Mouse (Mus musculus) thymus, adult 2 months (tissue): ENCODE measurements around the gene Gnl1. TPM values are rescaled to one million over a fixed set of nuclear protein-coding genes. Genes with fewer than 3 reads are reported as not detected.
"Not testable (repeated sequence)": the region's sequence is repeated elsewhere in the genome, so short reads cannot be mapped to it uniquely, and the experiment has no call there.

Experiments
- DNase-seq: peaks from one replicate; pipeline ENCODE4 v3.0.0; 2021
- H3K27ac ChIP-seq: fragments of 200-500 bp; 2 replicates; pipeline ENCODE4 v1.5.1; 2012; ENCODE audit warnings: low read length, control low read depth; ENCODE audit not compliant: control insufficient read depth, insufficient read depth
- H3K27me3 ChIP-seq: fragments of 200-500 bp; 2 replicates; pipeline ENCODE4 v1.6.1; 2012; ENCODE audit warnings: mild to moderate bottlenecking, low read length, moderate library complexity, mixed read lengths; ENCODE audit not compliant: control insufficient read depth, insufficient read depth
- H3K36me3 ChIP-seq: fragments of 200-500 bp; 2 replicates; pipeline ENCODE4 v1.6.1; 2012; ENCODE audit warnings: mild to moderate bottlenecking, low read length, moderate library complexity; ENCODE audit not compliant: control insufficient read depth, insufficient read depth
- H3K4me1 ChIP-seq: fragments of 200-500 bp; replicated peaks from 2 replicates; pipeline ENCODE4 v1.6.1; 2012; ENCODE audit warnings: low read length; ENCODE audit not compliant: control insufficient read depth, insufficient read depth
- H3K4me3 ChIP-seq: fragments of 200-500 bp; 2 replicates; pipeline ENCODE4 v1.5.1; 2012; ENCODE audit warnings: mild to moderate bottlenecking, low read length, control low read depth, moderate library complexity; ENCODE audit not compliant: control insufficient read depth, insufficient read depth
- POLR2A ChIP-seq: fragments of 200-500 bp; IDR thresholded peaks from 2 replicates; pipeline ENCODE4 v1.6.1; 2012; ENCODE audit warnings: mild to moderate bottlenecking, low read length, control low read depth, moderate library complexity; ENCODE audit not compliant: control insufficient read depth, poor library complexity, insufficient read depth; ENCODE audit errors: extremely low read depth
- WGBS: fragments of 180-500 bp; shearing (Covaris S2); methylation state at CpG from one replicate; pipeline ENCODE4 v1.1.7; 2018; 5-methylcytosine and 5-hydroxymethylcytosine counted together
- polyA plus RNA-seq: library from polyadenylated mRNA; depleted of rRNA; stranded (reverse); fragments of >200 nt; gene quantifications from 2 replicates; pipeline ENCODE4 v1.2.3, GENCODE M21; 2012; rRNA removed

Gene Gnl1
- polyA plus RNA-seq, 1 experiment, result 37.9 TPM

- Histone ChIP-seq H3K4me3 (peak within 1 kb of the TSS; percentile 95), H3K4me1 (peaks cover 16% of the 10 kb centered on the region), H3K27ac (peak within 1 kb of the TSS; percentile 90)
- not testable (repeated sequence) for H3K27me3 ChIP-seq, H3K36me3 ChIP-seq
- peak; percentile 70 for TF ChIP-seq POLR2A
- DNase-seq, result peak; percentile 75
- WGBS, result under 1% methylated on average over 25 of the region's 25 CpGs
These were observed 52.8 kb downstream of the Gnl1 start, which contains the start of gene H2-T23 for GRCm38 (mm10) chr17:36032351-36032875. TSS of gene H2-T23 (minus strand) at chr17:36032855.

- DNase-seq, H3K27ac ChIP-seq, H3K4me3 ChIP-seq, H3K27me3 ChIP-seq, H3K36me3 ChIP-seq: not testable (repeated sequence)
- 90% methylated on average over 3 of the region's 3 CpGs for WGBS
- peaks cover 16% of the 10 kb centered on the region for H3K4me1 ChIP-seq
These were observed 54.9 kb downstream of the Gnl1 start for GRCm38 (mm10) chr17:36034524-36034923.

GRCm38 (mm10) chr17:36035010-36035638, 55.5 kb downstream of the Gnl1 start:
- H3K4me1 ChIP-seq, result peaks cover 16% of the 10 kb centered on the region
- DNase-seq, result peak; percentile 80
- not testable (repeated sequence) for H3K27me3 ChIP-seq, H3K27ac ChIP-seq, H3K4me3 ChIP-seq, H3K36me3 ChIP-seq
- 57% methylated on average over 3 of the region's 3 CpGs for WGBS

GRCm38 (mm10) chr17:36036126-36036525, 56.5 kb downstream of the Gnl1 start:
- not testable (repeated sequence) for H3K36me3 ChIP-seq, H3K27me3 ChIP-seq, DNase-seq, H3K27ac ChIP-seq, H3K4me3 ChIP-seq, H3K4me1 ChIP-seq
- 96% methylated on average over 13 of the region's 13 CpGs for WGBS

Other genes starting within 250 kb of the Gnl1 start
- gene Ier3, start 158.2 kb upstream of the Gnl1 start, polyA plus RNA-seq, result 6.2 and 6.4 TPM in 2 replicates
- gene Flot1, start 156.6 kb upstream of the Gnl1 start, polyA plus RNA-seq, result 62.4 and 70.4 TPM in 2 replicates
- 1,522 and 2,049 TPM in 2 replicates for gene Tubb5, start 141.5 kb upstream of the Gnl1 start, polyA plus RNA-seq
- 17.4 and 22.4 TPM in 2 replicates for gene Mdc1, start 138.3 kb upstream of the Gnl1 start, polyA plus RNA-seq
- gene Nrm, start 118.5 kb upstream of the Gnl1 start, polyA plus RNA-seq, result 82.8 and 111 TPM in 2 replicates
- 174 and 176 TPM in 2 replicates for gene Ppp1r18, start 114.3 kb upstream of the Gnl1 start, polyA plus RNA-seq
- 174 and 182 TPM in 2 replicates for gene Dhx16, start 100.0 kb upstream of the Gnl1 start, polyA plus RNA-seq
- gene 2310061I04Rik, start 82.4 kb upstream of the Gnl1 start, polyA plus RNA-seq, result 73.4 and 86.8 TPM in 2 replicates
- gene Atat1, start 69.8 kb upstream of the Gnl1 start, polyA plus RNA-seq, result 63.9 and 64.9 TPM in 2 replicates
- 67.6 and 69.7 TPM in 2 replicates for gene Mrps18b, start 63.5 kb upstream of the Gnl1 start, polyA plus RNA-seq
- 63.0 and 65.6 TPM in 2 replicates for gene Ppp1r10, start 63.4 kb upstream of the Gnl1 start, polyA plus RNA-seq
- gene Abcf1, start 10.1 kb upstream of the Gnl1 start, polyA plus RNA-seq, result 128 and 132 TPM in 2 replicates
- gene Prr3, start 385 bp downstream of the Gnl1 start, polyA plus RNA-seq, result 35.5 and 42.6 TPM in 2 replicates
- 15.0 and 20.4 TPM in 2 replicates for gene H2-T24, start 40.7 kb downstream of the Gnl1 start, polyA plus RNA-seq
- gene H2-T23, start 53.0 kb downstream of the Gnl1 start, polyA plus RNA-seq, result 380 and 457 TPM in 2 replicates
- 105 and 119 TPM in 2 replicates for gene H2-T22, start 62.9 kb downstream of the Gnl1 start, polyA plus RNA-seq
- 0.22 TPM in 1 of 2 replicates, not detected in the other for gene Gm6034, start 63.1 kb downstream of the Gnl1 start, polyA plus RNA-seq
- gene Gm11127, start 78.5 kb downstream of the Gnl1 start, polyA plus RNA-seq, result 0.39 and 0.61 TPM in 2 replicates
- 1.4 and 1.7 TPM in 2 replicates for gene Gm19684, start 141.8 kb downstream of the Gnl1 start, polyA plus RNA-seq
- gene Gm7030, start 149.6 kb downstream of the Gnl1 start, polyA plus RNA-seq, result 1.7 and 2.4 TPM in 2 replicates
- 20.1 and 20.8 TPM in 2 replicates for gene Gm8909, start 188.7 kb downstream of the Gnl1 start, polyA plus RNA-seq
- 1.7 and 2.5 TPM in 2 replicates for gene H2-T3, start 210.4 kb downstream of the Gnl1 start, polyA plus RNA-seq